Mouse (Mus musculus) heart, adult 2 months (tissue): ENCODE measurements around the gene Gls2.

Experiments
- CTCF ChIP-seq: fragments of 200-600 bp; IDR thresholded peaks from 2 replicates; pipeline ENCODE4 v1.8.1; 2022; ENCODE audit warnings: antibody characterized with exemption, mild to moderate bottlenecking, moderate library complexity
- EP300 ChIP-seq: fragments of 200-500 bp; IDR thresholded peaks from 2 replicates; pipeline ENCODE4 v1.6.1; 2011; ENCODE audit warnings: low read depth, low read length, control low read depth; ENCODE audit not compliant: insufficient read depth
- POLR2A ChIP-seq: fragments of 200-500 bp; IDR thresholded peaks from 2 replicates; pipeline ENCODE4 v1.6.1; 2011; ENCODE audit warnings: mild to moderate bottlenecking, low read depth, low read length, control low read depth; ENCODE audit not compliant: insufficient read depth

DNA sequence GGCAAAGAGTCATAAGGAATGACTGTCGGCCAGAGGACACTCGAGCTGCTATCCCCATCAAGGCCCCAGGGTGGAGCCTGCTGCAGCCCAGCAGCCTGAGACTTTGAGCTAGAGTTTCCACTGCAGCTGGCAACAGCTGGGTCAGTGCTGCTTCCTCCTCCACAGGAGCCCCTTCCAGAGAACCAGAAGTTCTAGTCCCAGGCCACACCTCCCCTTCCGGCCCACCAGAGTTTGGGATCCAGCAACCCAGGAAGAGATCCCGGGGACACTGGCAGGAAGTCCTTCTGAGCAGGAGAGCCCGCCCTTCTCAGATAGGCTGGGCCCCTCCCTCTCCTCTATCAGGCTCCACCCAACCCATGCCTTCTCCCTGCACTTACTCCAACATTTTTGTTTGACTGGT is 44.7 kb upstream of the Gls2 start:
- TF ChIP-seq CTCF (peak; percentile 83), POLR2A (peak; percentile 67), EP300 (peak; percentile 99)
